Mouse (Mus musculus): ENCODE results near the gene Aldoc.

Gene Aldoc

DNA sequence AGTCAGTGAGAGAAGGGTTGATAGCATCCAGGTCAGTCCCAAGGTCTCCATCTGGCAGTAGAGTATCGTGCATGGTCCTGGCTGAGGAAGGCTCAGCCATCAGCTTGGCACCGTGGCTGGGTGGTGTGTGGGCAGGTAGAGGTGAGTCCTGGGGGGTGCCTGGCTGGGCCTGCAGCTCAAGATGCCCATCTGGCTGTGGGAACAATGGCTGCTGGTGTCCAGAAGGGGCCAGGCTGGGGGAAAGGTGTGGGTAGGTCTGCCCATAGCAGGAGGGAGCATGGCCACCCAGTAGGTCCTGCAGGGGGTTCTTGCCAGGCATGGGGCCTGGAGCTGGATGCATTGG, 38.0 kb downstream of the Aldoc start:
- DNase-seq (ENCODE audit: low spot score), result no peak

DNA sequence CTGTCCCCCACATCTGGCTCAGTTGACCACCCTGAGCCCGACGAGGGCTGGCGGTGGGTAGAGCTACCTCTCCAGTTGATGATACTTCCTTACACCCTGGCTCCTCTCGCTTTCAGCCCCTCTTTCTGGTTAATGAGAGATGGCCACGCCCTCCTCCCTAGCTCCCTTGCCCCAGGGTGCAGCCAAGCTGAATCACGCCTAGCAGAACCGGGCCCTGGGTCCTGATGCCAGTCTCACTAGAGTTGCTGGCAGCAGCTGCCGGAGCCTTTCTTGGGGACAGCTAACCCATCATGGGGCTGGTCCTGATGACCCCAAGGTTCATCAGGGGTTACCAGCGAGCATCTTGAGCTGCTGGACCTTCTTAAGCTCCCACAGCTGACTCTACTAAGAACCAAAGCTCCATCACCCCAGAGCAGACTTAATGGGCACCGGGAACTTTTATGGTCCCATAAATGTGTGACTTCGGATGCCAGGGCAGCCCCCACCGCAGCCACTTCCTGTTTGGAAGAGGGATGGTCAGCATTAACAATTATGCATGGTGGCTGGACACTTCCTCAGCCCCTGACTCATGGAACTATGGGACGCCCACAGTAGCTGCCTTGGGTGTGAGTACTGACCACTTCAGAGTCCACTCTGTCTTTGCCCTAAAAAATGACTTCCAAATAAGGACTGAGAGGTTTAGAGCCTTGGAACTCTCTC, 40.7 kb downstream of the Aldoc start:
- no peak for DNase-seq (ENCODE audit: low spot score)

DNA sequence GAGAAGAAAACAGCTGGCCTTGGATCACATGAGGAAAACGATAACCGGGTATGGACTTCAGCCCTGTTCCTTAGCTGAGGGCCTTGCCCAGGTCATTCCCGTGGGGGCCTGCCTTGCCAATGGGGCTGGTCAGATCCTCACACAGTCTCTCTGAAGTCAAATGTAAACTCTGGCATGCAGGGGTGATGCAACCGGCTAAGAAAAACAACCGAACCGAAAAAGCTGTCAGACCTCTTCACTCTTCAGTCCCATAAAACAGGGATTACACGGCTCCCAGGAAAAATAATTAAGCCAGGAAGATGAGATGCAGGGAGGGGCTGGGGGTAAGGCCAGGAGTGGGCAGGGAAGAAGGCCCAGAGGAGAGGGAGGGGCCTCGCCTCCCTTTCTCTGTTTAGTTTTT, 41.3 kb downstream of the Aldoc start:
- DNase-seq (ENCODE audit: low spot score), result no peak

DNA sequence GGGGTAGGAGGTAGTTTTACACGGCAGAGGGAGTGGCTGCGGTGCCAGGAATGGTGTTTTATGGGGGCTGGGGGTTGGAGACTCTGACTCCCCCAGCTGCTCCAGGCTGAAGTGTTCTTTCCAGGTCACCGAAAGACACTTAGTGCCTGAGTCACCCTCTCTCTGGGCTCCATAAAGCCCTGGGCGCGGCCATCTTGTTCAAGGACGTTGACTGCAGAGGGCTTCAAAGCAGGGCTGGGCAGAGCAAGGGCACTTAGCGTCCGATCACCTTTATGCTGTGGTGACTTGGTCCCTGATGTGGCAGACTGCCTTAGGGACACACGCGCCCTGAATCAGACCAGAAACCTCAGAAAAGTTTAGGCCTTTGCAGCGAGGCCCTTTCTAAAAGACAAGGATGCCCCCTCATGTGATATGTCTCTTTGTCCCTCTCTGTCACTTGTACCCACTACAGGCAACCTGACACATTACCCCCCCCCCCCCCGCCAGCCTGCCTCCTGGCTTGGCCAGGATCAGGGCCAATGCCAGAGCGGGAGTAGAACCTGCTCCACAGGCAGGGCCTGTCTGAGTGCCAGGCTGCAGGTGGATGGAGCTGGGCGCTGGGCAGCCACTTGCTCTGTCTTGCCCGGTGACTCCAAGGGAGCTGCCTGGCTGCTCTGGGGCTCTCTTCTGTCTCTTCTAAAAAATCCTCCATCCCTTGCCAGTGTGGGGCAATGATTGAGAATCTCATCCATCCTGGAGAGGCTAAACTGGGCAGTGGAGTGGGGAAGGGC, 44.9 kb downstream of the Aldoc start:
- no peak for DNase-seq (ENCODE audit: low spot score)

DNA sequence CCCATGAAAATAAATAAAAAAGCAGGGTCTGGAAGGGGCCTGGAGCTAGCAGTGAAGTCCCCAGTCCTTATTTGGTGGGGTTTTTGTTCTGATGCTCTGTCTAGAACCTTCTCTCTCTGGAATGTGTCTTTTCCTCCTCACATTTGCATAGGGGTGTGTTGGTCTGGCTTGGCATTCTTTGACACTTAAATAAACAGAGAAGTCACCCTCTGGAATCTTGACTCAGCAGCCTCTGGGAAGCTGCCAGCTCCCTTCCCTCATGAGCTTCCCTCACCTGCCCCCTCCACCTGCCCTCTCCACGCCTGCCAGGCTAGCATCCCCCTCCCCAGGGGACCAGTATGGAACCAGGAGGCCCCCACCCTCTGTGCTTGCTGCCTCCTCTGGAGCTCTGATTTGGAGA, 47.6 kb downstream of the Aldoc start:
- no peak for DNase-seq (ENCODE audit: low spot score)

DNA sequence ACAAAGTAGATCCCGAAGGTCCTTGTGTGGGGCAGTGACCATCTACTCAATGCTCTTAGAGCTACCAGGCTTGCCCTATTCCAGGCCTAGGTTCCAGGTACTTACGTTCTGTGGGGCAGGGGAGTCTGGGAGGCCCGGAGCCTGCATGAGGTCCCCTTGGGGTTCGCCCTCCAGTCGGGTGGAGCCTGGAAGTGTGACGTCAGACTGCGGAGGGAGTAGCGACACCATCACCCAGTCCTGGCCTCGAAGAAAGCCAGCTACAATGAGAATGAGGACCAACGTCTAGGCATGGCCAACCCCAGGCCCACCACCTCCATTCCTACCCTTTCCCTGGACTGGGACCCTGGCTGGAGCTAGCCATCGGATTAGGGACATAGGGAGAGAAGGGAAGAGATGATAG, 48.9 kb downstream of the Aldoc start:
- DNase-seq (ENCODE audit: low spot score), result no peak

DNA sequence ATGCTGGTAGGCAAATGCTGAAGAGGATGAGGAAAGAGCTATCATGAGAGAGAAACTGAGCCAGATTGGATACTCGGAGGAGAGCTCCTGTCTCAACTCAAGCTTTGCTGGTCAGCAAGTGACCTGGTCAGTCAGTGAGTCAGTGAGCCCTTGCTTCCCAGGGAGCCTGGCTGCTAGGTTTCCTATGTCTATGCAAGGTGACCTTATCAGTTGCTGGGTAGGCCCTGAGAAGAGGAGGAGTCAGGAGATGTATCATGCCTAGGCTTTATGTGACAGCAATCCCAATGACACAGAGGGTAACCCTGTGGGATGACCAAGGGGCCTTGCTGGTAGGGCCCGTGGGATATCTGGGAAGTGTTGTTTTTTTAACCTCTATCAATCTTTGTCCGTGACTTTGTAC, 49.4 kb downstream of the Aldoc start:
- DNase-seq (ENCODE audit: low spot score), result no peak

DNA sequence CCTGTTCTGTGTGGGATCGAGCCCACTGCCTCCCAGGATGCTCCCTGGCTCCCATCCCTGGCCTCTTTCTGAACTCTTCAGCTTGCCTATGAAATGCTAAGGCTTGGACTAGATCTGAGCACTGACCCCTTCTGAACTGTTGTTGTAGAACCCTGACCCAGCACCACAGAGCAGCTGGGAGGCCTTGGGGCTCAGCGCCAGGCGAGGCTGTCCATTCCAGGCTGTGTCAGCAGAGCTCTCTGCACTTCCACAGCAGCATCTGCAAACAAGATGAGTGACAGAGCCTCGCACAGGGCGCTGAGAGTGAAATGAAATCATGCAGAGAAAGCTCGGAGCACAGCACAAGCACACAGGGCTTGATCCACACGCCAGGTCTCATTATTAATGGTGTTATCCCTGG, 49.8 kb downstream of the Aldoc start:
- DNase-seq (ENCODE audit: low spot score), result no peak

DNA sequence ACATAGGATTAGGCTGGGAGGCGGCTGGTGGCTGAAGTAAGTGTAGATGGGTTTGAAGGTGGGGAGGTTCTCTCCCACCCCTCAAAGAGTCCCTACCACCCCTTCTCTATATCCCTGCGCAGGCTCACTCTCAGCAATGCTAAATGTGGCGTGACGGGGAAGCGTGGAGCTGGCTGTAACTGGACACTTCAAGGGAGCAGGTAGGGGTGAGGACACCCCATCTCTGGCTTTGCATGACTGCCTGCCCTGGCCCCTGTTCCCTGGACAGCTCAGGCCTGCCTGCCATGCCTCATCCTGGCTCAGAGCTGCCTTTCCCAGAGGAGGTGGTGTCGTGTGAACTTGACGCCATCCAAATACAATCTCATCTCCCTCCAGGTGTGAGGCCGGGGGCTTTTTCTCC, 51.4 kb downstream of the Aldoc start:
- no peak for DNase-seq (ENCODE audit: low spot score)
